ENCODE assay signal across 8 mouse cellular contexts in genomic region chr4:97757207-97757977, GRCm38 (mm10). TPM values are rescaled to one million over a fixed set of nuclear protein-coding genes. Genes with fewer than 3 reads are reported as not detected.
DNase-seq lines count a peak whose midpoint lies in the region; ATAC-seq and TF ChIP-seq lines count a peak whose summit lies in the region.

No protein-coding gene starts in this region.

- peaks cover 12% of the 10 kb centered on the region for H3K4me1 ChIP-seq in E14TG2a.4 (replicated peaks; ENCODE audit: low read depth, low read length)
- H3K4me1 ChIP-seq in forebrain, embryonic 10.5 days: peaks cover 49% of the 10 kb centered on the region
- peaks cover 36% of the 10 kb centered on the region for H3K4me1 ChIP-seq in heart, embryonic 13.5 days
- peaks cover 30% of the 10 kb centered on the region for H3K4me1 ChIP-seq in kidney, embryonic 15.5 days
- H3K4me1 ChIP-seq in liver, embryonic 13.5 days (replicated peaks): peaks cover 5% of the 10 kb centered on the region

- no peak for TF ChIP-seq CTCF in E14TG2a.4 (conservative IDR thresholded peaks at IDR 0.05; ENCODE audit: low read length)

- peak overlapping the region; percentile 84 for H3K27ac ChIP-seq in forebrain, embryonic 10.5 days
- peak overlapping the region; percentile 85 for H3K27ac ChIP-seq in heart, embryonic 13.5 days (replicated peaks)
- H3K27ac ChIP-seq in kidney, embryonic 15.5 days: peak overlapping the region; percentile 71
- H3K27ac ChIP-seq in liver, embryonic 13.5 days: no peak overlapping the region

- no peak; the same call in 1 of the 2 replicates for ATAC-seq in heart, embryonic 13.5 days (ENCODE audit: extremely low read depth, insufficient number of reproducible peaks, low FRiP score, low TSS enrichment)
- peak; percentile 75 for ATAC-seq in kidney, embryonic 15.5 days (replicated peaks; ENCODE audit: low FRiP score)
- no peak for ATAC-seq in liver, embryonic 13.5 days (ENCODE audit: low read depth)

- peaks cover 73% of the 10 kb centered on the region for H3K27me3 ChIP-seq in E14TG2a.4 (ENCODE audit: insufficient read depth, low read length)
- H3K27me3 ChIP-seq in forebrain, embryonic 10.5 days (ENCODE audit: poor library complexity, severe bottlenecking): peaks cover 97% of the 10 kb centered on the region
- H3K27me3 ChIP-seq in heart, embryonic 13.5 days (replicated peaks): no peaks in the 10 kb centered on the region
- peaks cover 87% of the 10 kb centered on the region for H3K27me3 ChIP-seq in kidney, embryonic 15.5 days
- peaks cover 75% of the 10 kb centered on the region for H3K27me3 ChIP-seq in liver, embryonic 13.5 days

- under 1% methylated on average over 38 of the region's 38 CpGs for WGBS in forebrain, embryonic 10.5 days
- under 1% methylated on average over 38 of the region's 38 CpGs for WGBS in heart, embryonic 13.5 days
- WGBS in kidney, embryonic 15.5 days: under 1% methylated on average over 38 of the region's 38 CpGs
- WGBS in liver, embryonic 13.5 days (ENCODE audit: insufficient replicate concordance): 1% methylated on average over 38 of the region's 38 CpGs

- peak overlapping the region; percentile 64 for H3K4me3 ChIP-seq in E14TG2a.4 (replicated peaks; ENCODE audit: low read length)
- H3K4me3 ChIP-seq in forebrain, embryonic 10.5 days: peak overlapping the region; percentile 58
- peak overlapping the region; percentile 70 for H3K4me3 ChIP-seq in heart, embryonic 13.5 days
- H3K4me3 ChIP-seq in kidney, embryonic 15.5 days (replicated peaks): peak overlapping the region; percentile 53
- H3K4me3 ChIP-seq in liver, embryonic 13.5 days (replicated peaks): peak overlapping the region; percentile 48

- H3K9me3 ChIP-seq in E14TG2a.4 (ENCODE audit: low read length): peaks cover 5% of the 10 kb centered on the region
- no peaks in the 10 kb centered on the region for H3K9me3 ChIP-seq in forebrain, embryonic 10.5 days
- H3K9me3 ChIP-seq in heart, embryonic 13.5 days: no peaks in the 10 kb centered on the region
- H3K9me3 ChIP-seq in kidney, embryonic 15.5 days (replicated peaks): no peaks in the 10 kb centered on the region
- no peaks in the 10 kb centered on the region for H3K9me3 ChIP-seq in liver, embryonic 13.5 days (replicated peaks)

- H3K4me2 ChIP-seq in heart, embryonic 13.5 days: peak overlapping the region; percentile 79
- peak overlapping the region; percentile 73 for H3K4me2 ChIP-seq in kidney, embryonic 15.5 days
- H3K4me2 ChIP-seq in liver, embryonic 13.5 days: peak overlapping the region; percentile 59

- no peaks in the 10 kb centered on the region for H3K36me3 ChIP-seq in E14TG2a.4 (ENCODE audit: insufficient read depth, low read length)
- no peaks in the 10 kb centered on the region for H3K36me3 ChIP-seq in forebrain, embryonic 10.5 days (replicated peaks)
- H3K36me3 ChIP-seq in heart, embryonic 13.5 days: no peaks in the 10 kb centered on the region
- H3K36me3 ChIP-seq in kidney, embryonic 15.5 days: no peaks in the 10 kb centered on the region
- no peaks in the 10 kb centered on the region for H3K36me3 ChIP-seq in liver, embryonic 13.5 days

- peak overlapping the region; percentile 90 for H3K9ac ChIP-seq in heart, embryonic 13.5 days
- peak overlapping the region; percentile 54 for H3K9ac ChIP-seq in kidney, embryonic 15.5 days
- H3K9ac ChIP-seq in liver, embryonic 13.5 days: peak overlapping the region; percentile 33; the same call in 1 of the 2 replicates

- peak; percentile 81 for DNase-seq in brain, adult 2 months (ENCODE audit: low read depth, low spot score)
- DNase-seq in forebrain, embryonic 10.5 days (ENCODE audit: extremely low spot score, low spot score): peak; percentile 76
- no peak for DNase-seq in liver, embryonic 13.5 days
- peak; percentile 69 for DNase-seq in naive thymus-derived CD4-positive, alpha-beta T cell, adult 2 months (ENCODE audit: low read depth)
- peak; percentile 39 for DNase-seq in thymus, postnatal 4 days

RNA-seq across cellular contexts. Expression of gene Nfia, which starts 15.1 kb away (rescaled TPM):
- 10.9 and 17.6 TPM in 2 replicates for polyA plus RNA-seq in forebrain, embryonic 10.5 days (2016; fragmentation: Nextera tagmentation; extraction: Ambion mirVana)
- polyA plus RNA-seq in heart, embryonic 13.5 days (2015; fragmentation: Nextera tagmentation; extraction: Ambion mirVana): 31.1 and 32.3 TPM in 2 replicates
- 26.8 and 29.3 TPM in 2 replicates for polyA plus RNA-seq in kidney, embryonic 15.5 days (2015; fragmentation: Nextera tagmentation; extraction: Ambion mirVana)
- 3.0 and 3.8 TPM in 2 replicates for polyA plus RNA-seq in liver, embryonic 13.5 days (2015; fragmentation: Nextera tagmentation; extraction: Ambion mirVana)

RNA-seq across cellular contexts. Expression of gene E130114P18Rik, which starts 20.5 kb away (rescaled TPM):
- 14.3 and 21.3 TPM in 2 replicates for polyA plus RNA-seq in forebrain, embryonic 10.5 days (2016; fragmentation: Nextera tagmentation; extraction: Ambion mirVana)
- 0.48 and 0.55 TPM in 2 replicates for polyA plus RNA-seq in heart, embryonic 13.5 days (2015; fragmentation: Nextera tagmentation; extraction: Ambion mirVana)
- polyA plus RNA-seq in kidney, embryonic 15.5 days (2015; fragmentation: Nextera tagmentation; extraction: Ambion mirVana): 0.51 and 0.59 TPM in 2 replicates
- polyA plus RNA-seq in liver, embryonic 13.5 days (2015; fragmentation: Nextera tagmentation; extraction: Ambion mirVana): 0.09 TPM in 1 of 2 replicates, not detected in the other

Comparison
In these comparisons a context has a peak if more than half of its experiments do, and no peak if none do; other contexts are left out.
1. H3K9ac ChIP-seq: peak in every context shown above with its lines; median percentile 90 in heart, embryonic 13.5 days; 54 in kidney, embryonic 15.5 days; 33 in liver, embryonic 13.5 days.